Mouse (Mus musculus) gastrocnemius, postnatal 4 days (tissue): ENCODE measurements around the gene Snrpc. TPM values are rescaled to one million over a fixed set of nuclear protein-coding genes. Genes with fewer than 3 reads are reported as not detected.

Experiments
- DNase-seq, 2 experiments: peaks; one replicate each; pipeline ENCODE4 v3.0.0; 2021 to 2022; ENCODE audit warnings: low spot score in 2 of 2, mixed read lengths in 2 of 2
- total RNA-seq, 2 experiments: library from RNA; stranded (reverse); gene quantifications; 2 replicates each; pipeline ENCODE4 v1.2.3; 2021

Snrpc gene
- total RNA-seq, 2 experiments from 2014 or later = 97.3 to 109 TPM

- no peak for DNase-seq
Observed at GRCm38 (mm10) chr17:27857649-27858475, 19.9 kb downstream of the Snrpc start.

- no peak for DNase-seq
Observed at GRCm38 (mm10) chr17:27859131-27859530, 21.2 kb downstream of the Snrpc start.

GRCm38 (mm10) chr17:27865461-27865860 lies 27.5 kb downstream of the Snrpc start:
- DNase-seq = no peak

- no peak for DNase-seq
Observed at GRCm38 (mm10) chr17:27866737-27867136, 28.8 kb downstream of the Snrpc start.

- DNase-seq = no peak
Observed at GRCm38 (mm10) chr17:27871851-27872250, 33.9 kb downstream of the Snrpc start.

DNA sequence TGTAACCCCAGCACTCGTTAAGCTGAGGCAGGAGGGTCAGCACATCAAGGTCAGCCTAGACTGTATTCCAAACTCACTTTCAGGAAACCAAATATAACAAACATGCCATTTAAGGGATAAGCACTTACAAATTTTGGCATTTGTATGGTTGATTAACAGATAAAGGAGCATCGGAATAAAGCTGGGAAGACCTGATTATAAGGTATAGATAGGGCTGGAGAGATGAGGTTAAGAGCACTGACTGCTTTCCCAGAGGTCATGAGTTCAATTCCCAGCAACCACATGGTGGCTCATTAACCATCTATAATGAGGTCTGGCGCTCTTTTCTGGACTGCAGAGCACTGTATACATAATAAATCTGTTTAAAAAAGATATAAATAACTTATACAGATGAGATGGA lies 35.6 kb downstream of the Snrpc start:
- no peak for DNase-seq

DNA sequence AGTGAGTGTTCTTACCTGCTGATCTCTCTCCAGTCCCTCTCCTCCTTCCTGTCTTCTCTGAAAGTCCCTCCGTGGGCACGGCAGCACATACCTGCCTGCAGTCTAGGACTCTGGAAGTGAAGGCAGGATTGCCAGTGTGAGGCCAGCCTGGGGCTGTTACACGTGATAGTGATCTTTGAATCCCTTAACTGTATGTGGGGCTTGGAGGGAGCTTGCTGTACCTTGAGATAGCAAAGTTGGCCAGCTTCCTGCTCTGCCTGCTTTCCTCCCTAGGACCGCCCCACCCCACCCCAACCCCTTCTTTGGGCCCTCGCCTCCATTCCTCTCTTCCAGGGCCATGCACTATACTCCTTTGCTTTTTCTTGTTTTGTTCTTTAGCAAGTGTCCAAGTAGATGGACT lies 36.6 kb downstream of the Snrpc start:
- no peak for DNase-seq

DNA sequence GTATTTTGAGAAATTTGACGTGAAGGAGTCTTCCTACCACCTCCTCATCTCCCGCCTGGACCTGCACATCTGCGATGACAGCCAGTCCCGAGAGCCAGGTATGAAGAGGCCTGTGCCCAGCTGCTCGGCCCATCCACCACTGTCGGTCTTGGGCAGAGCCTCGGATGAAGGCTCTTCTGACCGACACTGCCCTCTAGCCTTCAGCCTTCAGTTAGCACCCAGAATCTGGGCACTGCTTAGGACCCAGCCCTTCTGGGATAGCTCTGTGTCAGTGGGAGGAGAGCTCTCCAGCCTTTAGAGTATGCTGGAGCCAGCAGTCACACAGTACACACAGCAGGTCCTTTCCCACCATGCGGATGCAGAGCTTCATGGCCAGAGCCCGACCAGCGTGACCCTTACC lies 43.6 kb downstream of the Snrpc start:
- no peak for DNase-seq

GRCm38 (mm10) chr17:27883129-27883528 lies 45.2 kb downstream of the Snrpc start:
- DNase-seq = no peak

DNA sequence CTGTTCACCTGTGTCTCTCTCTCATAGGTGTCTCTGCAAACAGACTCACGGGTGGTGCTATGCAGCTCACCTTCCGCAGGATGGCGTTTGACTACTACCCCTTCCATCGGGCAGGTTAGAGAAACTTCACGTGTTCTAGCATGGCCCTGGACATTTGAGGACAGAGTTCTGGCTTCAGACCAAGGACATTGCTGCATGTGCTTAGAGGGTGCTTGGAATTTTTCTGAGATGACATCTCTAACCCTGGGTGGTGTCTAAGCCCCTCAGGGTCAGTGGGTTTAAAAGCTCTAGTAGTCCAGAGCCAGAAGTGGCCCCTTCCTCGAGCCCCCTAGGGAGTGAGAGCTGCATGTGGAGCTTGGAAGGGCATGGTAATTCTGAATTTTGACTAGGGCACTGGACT lies 46.0 kb downstream of the Snrpc start:
- DNase-seq = no peak

- no peak for DNase-seq
Observed at GRCm38 (mm10) chr17:27886499-27887210, 48.7 kb downstream of the Snrpc start.

Other genes starting within 250 kb of the Snrpc start
- 100 to 1,000 TPM; 316 to 327 TPM for gene Nudt3, start 214.7 kb upstream of the Snrpc start, total RNA-seq
- gene RPS10-NUDT3, start 202.9 kb upstream of the Snrpc start, total RNA-seq = not detected
- gene Rps10, start 201.5 kb upstream of the Snrpc start, total RNA-seq = 1,000 to 10,000 TPM in 1 of 2 experiments, 100 to 1,000 TPM in 1; 893 to 1,001 TPM
- gene Pacsin1, start 182.6 kb upstream of the Snrpc start, total RNA-seq = under 1 TPM; 0.18 to 0.78 TPM
- under 1 TPM; 0.65 to 0.96 TPM for gene Spdef, start 109.2 kb upstream of the Snrpc start, total RNA-seq
- gene D17Wsu92e, start 17.5 kb upstream of the Snrpc start, total RNA-seq = 10 to 100 TPM; 69.7 to 74.0 TPM
- gene Uhrf1bp1, start 18.3 kb downstream of the Snrpc start, total RNA-seq = 10 to 100 TPM; 19.3 to 19.5 TPM
- gene Anks1, start 71.2 kb downstream of the Snrpc start, total RNA-seq = 10 to 100 TPM; 38.3 to 40.1 TPM
- 10 to 100 TPM; 27.7 to 27.9 TPM for gene Taf11, start 71.7 kb downstream of the Snrpc start, total RNA-seq
- gene Tcp11, start 242.5 kb downstream of the Snrpc start, total RNA-seq = under 1 TPM; 0.70 to 0.93 TPM